Mouse (Mus musculus): ENCODE data around the gene 1700056E22Rik. TPM values are rescaled to one million over a fixed set of nuclear protein-coding genes. Genes with fewer than 3 reads are reported as not detected.

Gene 1700056E22Rik
- polyA plus RNA-seq, 1 experiment from 2014 or later = 2.5 TPM

GRCm38 (mm10) chr1:184061901-184062300, 27.8 kb upstream of the 1700056E22Rik start:
- no peaks in the 10 kb centered on the region for H3K27me3 ChIP-seq
- H3K27ac ChIP-seq = no peak overlapping the region
- H3K4me3 ChIP-seq (replicated peaks) = no peak overlapping the region
- no peak for ATAC-seq (ENCODE audit: low FRiP score)
- WGBS = 84% methylated on average over 1 of the region's 1 CpGs
- H3K36me3 ChIP-seq (replicated peaks) = no peaks in the 10 kb centered on the region
- peaks cover 24% of the 10 kb centered on the region for H3K4me1 ChIP-seq
- H3K9ac ChIP-seq = no peak overlapping the region
- no peak overlapping the region for H3K4me2 ChIP-seq
- no peaks in the 10 kb centered on the region for H3K9me3 ChIP-seq

GRCm38 (mm10) chr1:184060828-184061734, 27.0 kb upstream of the 1700056E22Rik start:
- WGBS = 68% methylated on average over 4 of the region's 4 CpGs
- no peak for ATAC-seq (ENCODE audit: low FRiP score)
- Histone ChIP-seq H3K4me1 (peaks cover 16% of the 10 kb centered on the region), H3K27me3 (no peaks in the 10 kb centered on the region), H3K27ac (no peak overlapping the region), H3K9ac (no peak overlapping the region), H3K36me3 (replicated peaks) (no peaks in the 10 kb centered on the region), H3K9me3 (no peaks in the 10 kb centered on the region), H3K4me2 (no peak overlapping the region), H3K4me3 (replicated peaks) (no peak overlapping the region)

GRCm38 (mm10) chr1:184060381-184060780, 26.3 kb upstream of the 1700056E22Rik start:
- H3K9me3 ChIP-seq = no peaks in the 10 kb centered on the region
- H3K4me1 ChIP-seq = peaks cover 9% of the 10 kb centered on the region
- no peak overlapping the region for H3K4me2 ChIP-seq
- ATAC-seq (ENCODE audit: low FRiP score) = no peak
- no peak overlapping the region for H3K4me3 ChIP-seq (replicated peaks)
- H3K9ac ChIP-seq = no peak overlapping the region
- H3K36me3 ChIP-seq (replicated peaks) = no peaks in the 10 kb centered on the region
- WGBS = 86% methylated on average over 9 of the region's 9 CpGs
- no peaks in the 10 kb centered on the region for H3K27me3 ChIP-seq
- no peak overlapping the region for H3K27ac ChIP-seq

- H3K9me3 ChIP-seq = no peaks in the 10 kb centered on the region
- H3K9ac ChIP-seq = no peak overlapping the region
- no peaks in the 10 kb centered on the region for H3K27me3 ChIP-seq
- no peak for ATAC-seq (ENCODE audit: low FRiP score)
- no peak overlapping the region for H3K4me3 ChIP-seq (replicated peaks)
- H3K4me2 ChIP-seq = no peak overlapping the region
- WGBS = 91% methylated on average over 3 of the region's 3 CpGs
- H3K27ac ChIP-seq = no peak overlapping the region
- H3K4me1 ChIP-seq = peaks cover 3% of the 10 kb centered on the region; the same call in 1 of the 2 replicates
- no peaks in the 10 kb centered on the region for H3K36me3 ChIP-seq (replicated peaks)
Measured at GRCm38 (mm10) chr1:184059814-184060213, 25.7 kb upstream of the 1700056E22Rik start.

GRCm38 (mm10) chr1:184058206-184058605, 24.1 kb upstream of the 1700056E22Rik start:
- WGBS = 93% methylated on average over 8 of the region's 8 CpGs
- Histone ChIP-seq H3K27ac (no peak overlapping the region), H3K4me3 (replicated peaks) (no peak overlapping the region), H3K36me3 (replicated peaks) (no peaks in the 10 kb centered on the region), H3K9me3 (no peaks in the 10 kb centered on the region), H3K9ac (no peak overlapping the region), H3K27me3 (no peaks in the 10 kb centered on the region), H3K4me2 (no peak overlapping the region), H3K4me1 (0 out of 2 replicates have a peak, but pooled peaks cover 3% of the 10 kb centered on the region)
- ATAC-seq (ENCODE audit: low FRiP score) = no peak

- Histone ChIP-seq H3K4me3 (replicated peaks) (no peak overlapping the region), H3K9ac (no peak overlapping the region), H3K9me3 (no peaks in the 10 kb centered on the region), H3K4me1 (peaks cover 6% of the 10 kb centered on the region), H3K27ac (no peak overlapping the region), H3K36me3 (replicated peaks) (0 out of 2 replicates have a peak, but pooled peaks cover 3% of the 10 kb centered on the region), H3K27me3 (no peaks in the 10 kb centered on the region), H3K4me2 (no peak overlapping the region)
- ATAC-seq (ENCODE audit: low FRiP score) = no peak
- 82% methylated on average over 2 of the region's 2 CpGs for WGBS
Measured at GRCm38 (mm10) chr1:184054176-184054575, 20.1 kb upstream of the 1700056E22Rik start.

GRCm38 (mm10) chr1:184053711-184054110, 19.6 kb upstream of the 1700056E22Rik start:
- no peaks in the 10 kb centered on the region for H3K9me3 ChIP-seq
- ATAC-seq (ENCODE audit: low FRiP score) = no peak
- H3K4me2 ChIP-seq = no peak overlapping the region
- H3K27ac ChIP-seq = no peak overlapping the region
- WGBS = 85% methylated on average over 4 of the region's 4 CpGs
- H3K4me3 ChIP-seq (replicated peaks) = no peak overlapping the region
- H3K4me1 ChIP-seq = peaks cover 6% of the 10 kb centered on the region
- H3K27me3 ChIP-seq = no peaks in the 10 kb centered on the region
- H3K9ac ChIP-seq = no peak overlapping the region
- 0 out of 2 replicates have a peak, but pooled peaks cover 6% of the 10 kb centered on the region for H3K36me3 ChIP-seq (replicated peaks)

- Histone ChIP-seq H3K9me3 (no peaks in the 10 kb centered on the region), H3K36me3 (replicated peaks) (0 out of 2 replicates have a peak, but pooled peaks cover 6% of the 10 kb centered on the region), H3K4me1 (peaks cover 6% of the 10 kb centered on the region), H3K4me3 (replicated peaks) (no peak overlapping the region), H3K9ac (no peak overlapping the region), H3K27ac (no peak overlapping the region), H3K4me2 (no peak overlapping the region), H3K27me3 (no peaks in the 10 kb centered on the region)
- ATAC-seq (ENCODE audit: low FRiP score) = no peak
- WGBS = 88% methylated on average over 4 of the region's 4 CpGs
Measured at GRCm38 (mm10) chr1:184053141-184053540, 19.0 kb upstream of the 1700056E22Rik start.

GRCm38 (mm10) chr1:184052331-184052730, 18.2 kb upstream of the 1700056E22Rik start:
- no peaks in the 10 kb centered on the region for H3K9me3 ChIP-seq
- WGBS = 83% methylated on average over 4 of the region's 4 CpGs
- no peak for ATAC-seq (ENCODE audit: low FRiP score)
- H3K9ac ChIP-seq = no peak overlapping the region
- 0 out of 2 replicates have a peak, but pooled peaks cover 6% of the 10 kb centered on the region for H3K36me3 ChIP-seq (replicated peaks)
- no peaks in the 10 kb centered on the region for H3K27me3 ChIP-seq
- no peak overlapping the region for H3K27ac ChIP-seq
- H3K4me3 ChIP-seq (replicated peaks) = no peak overlapping the region
- H3K4me2 ChIP-seq = no peak overlapping the region
- peaks cover 6% of the 10 kb centered on the region for H3K4me1 ChIP-seq

GRCm38 (mm10) chr1:184051824-184052223, 17.7 kb upstream of the 1700056E22Rik start:
- Histone ChIP-seq H3K27ac (no peak overlapping the region), H3K4me3 (replicated peaks) (no peak overlapping the region), H3K4me1 (peaks cover 6% of the 10 kb centered on the region), H3K4me2 (no peak overlapping the region), H3K36me3 (replicated peaks) (0 out of 2 replicates have a peak, but pooled peaks cover 6% of the 10 kb centered on the region), H3K9ac (no peak overlapping the region), H3K27me3 (no peaks in the 10 kb centered on the region), H3K9me3 (no peaks in the 10 kb centered on the region)
- no peak for ATAC-seq (ENCODE audit: low FRiP score)
- WGBS = 40% methylated on average over 6 of the region's 6 CpGs

- Histone ChIP-seq H3K4me3 (replicated peaks) (no peak overlapping the region), H3K9me3 (no peaks in the 10 kb centered on the region), H3K4me2 (no peak overlapping the region), H3K27ac (no peak overlapping the region), H3K9ac (no peak overlapping the region), H3K4me1 (peaks cover 6% of the 10 kb centered on the region), H3K27me3 (no peaks in the 10 kb centered on the region), H3K36me3 (replicated peaks) (0 out of 2 replicates have a peak, but pooled peaks cover 6% of the 10 kb centered on the region)
- no peak for ATAC-seq (ENCODE audit: low FRiP score)
- 90% methylated on average over 1 of the region's 1 CpGs for WGBS
Measured at GRCm38 (mm10) chr1:184051286-184051685, 17.2 kb upstream of the 1700056E22Rik start.

- Histone ChIP-seq H3K9ac (no peak overlapping the region), H3K4me3 (replicated peaks) (no peak overlapping the region), H3K27ac (no peak overlapping the region), H3K36me3 (replicated peaks) (0 out of 2 replicates have a peak, but pooled peaks cover 6% of the 10 kb centered on the region), H3K4me1 (peaks cover 6% of the 10 kb centered on the region), H3K4me2 (no peak overlapping the region), H3K9me3 (no peaks in the 10 kb centered on the region), H3K27me3 (no peaks in the 10 kb centered on the region)
- no peak for ATAC-seq (ENCODE audit: low FRiP score)
- WGBS = 89% methylated on average over 10 of the region's 10 CpGs
Measured at GRCm38 (mm10) chr1:184048675-184049418, 14.7 kb upstream of the 1700056E22Rik start.

All from forebrain, embryonic 12.5 days (tissue).